Mouse (Mus musculus) subcutaneous adipose tissue, adult 2 months (tissue): Measurements from ENCODE around the gene Ano9. TPM values are rescaled to one million over a fixed set of nuclear protein-coding genes. Genes with fewer than 3 reads are reported as not detected.

ENCODE experiments used
- polyA plus RNA-seq: library from polyadenylated mRNA; depleted of rRNA; stranded (reverse); fragments of >200 nt; gene quantifications from 2 replicates; pipeline ENCODE4 v1.2.3, GENCODE M21; 2012; ENCODE audit warnings: low replicate concordance; rRNA removed

The Ano9 gene
- polyA plus RNA-seq: 0.20 and 11.9 TPM in 2 replicates

DNA sequence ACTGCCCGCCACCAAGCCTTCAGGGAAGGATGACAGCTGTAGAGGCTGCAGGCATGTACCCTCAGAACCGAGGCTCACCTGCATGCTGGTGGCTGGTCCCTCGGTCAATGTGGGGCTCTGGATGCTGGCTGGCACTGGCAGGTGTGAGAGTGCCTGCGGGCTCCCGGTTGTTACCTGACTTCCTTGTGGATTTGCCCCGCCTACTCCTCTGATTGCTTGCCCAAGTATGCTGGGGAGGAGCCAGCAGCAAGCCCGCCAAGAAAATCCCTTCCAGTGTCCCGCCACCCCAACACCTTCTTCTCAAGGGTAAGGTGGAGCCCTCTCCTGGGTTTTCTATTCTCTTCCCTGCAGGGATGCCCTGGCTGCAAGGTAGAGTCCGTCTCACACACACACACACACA lies at the start of gene Ano9:
Gene Ano9 (minus strand): TSS at position 171 of the 400 bp plus-strand sequence.

DNA sequence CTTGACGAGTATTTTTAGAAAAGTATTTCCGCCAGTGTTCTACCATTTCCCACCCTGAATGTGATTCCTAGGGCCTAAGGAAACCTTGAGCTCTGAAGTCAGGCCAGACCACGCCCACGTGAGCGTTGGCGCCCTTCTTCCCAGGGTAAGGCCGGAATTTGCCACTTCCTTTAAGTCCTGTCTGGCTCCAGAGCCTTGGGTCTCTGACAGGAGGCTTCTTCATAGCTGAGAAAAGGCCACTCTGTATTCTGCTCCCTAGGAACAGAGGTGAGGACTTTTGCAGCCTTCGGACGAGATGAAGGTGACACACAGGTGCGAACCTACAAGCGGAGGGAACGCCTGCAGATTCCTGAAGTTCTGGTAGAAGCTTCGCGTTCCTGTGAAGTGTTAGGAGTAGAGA lies 4.6 kb upstream of the Ano9 start, which contains the start of gene Ptdss2:
Gene Ptdss2 (plus strand): TSS at position 138 of the 400 bp plus-strand sequence.

DNA sequence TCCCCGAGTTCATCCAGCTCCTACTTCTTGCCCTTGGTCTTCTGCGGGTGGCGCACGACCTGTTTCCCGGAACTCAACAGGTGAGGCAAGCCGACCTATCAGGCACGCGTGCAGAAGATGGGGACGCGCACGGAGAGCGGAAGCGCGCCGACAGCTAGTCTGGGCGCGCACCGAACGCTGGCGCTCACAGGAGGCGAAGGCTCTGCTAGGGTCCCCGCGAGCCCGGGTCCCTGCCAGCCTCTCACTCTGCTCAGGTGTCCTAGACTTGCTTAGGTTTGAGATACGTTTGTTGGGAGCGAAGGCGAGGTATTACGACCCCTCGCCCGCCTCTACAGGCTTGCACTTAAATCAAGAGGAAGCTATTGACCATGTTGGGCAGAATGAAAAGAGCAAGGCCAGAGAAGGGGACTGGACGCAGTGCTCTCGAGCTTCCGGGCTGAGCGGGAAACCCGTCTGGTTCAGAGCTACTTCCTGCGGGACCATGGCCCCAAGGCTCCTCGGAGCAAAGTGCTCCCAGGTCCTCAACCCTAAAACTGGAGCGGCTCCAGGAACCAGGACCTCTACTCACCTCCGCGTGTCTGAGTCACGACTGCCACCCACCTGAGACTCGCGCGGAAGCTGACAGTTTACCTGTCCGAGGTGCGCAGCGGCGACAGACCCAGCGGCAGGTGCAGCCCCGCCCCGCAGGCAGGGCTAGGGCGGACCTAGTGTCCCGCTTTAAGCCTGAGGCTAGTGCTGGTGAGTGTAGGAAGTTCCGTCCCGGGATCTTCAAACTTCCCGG lies 17.5 kb downstream of the Ano9 start, which contains the start of gene Sigirr:
Gene Sigirr (minus strand): TSS at position 662 of the 781 bp plus-strand sequence.

DNA sequence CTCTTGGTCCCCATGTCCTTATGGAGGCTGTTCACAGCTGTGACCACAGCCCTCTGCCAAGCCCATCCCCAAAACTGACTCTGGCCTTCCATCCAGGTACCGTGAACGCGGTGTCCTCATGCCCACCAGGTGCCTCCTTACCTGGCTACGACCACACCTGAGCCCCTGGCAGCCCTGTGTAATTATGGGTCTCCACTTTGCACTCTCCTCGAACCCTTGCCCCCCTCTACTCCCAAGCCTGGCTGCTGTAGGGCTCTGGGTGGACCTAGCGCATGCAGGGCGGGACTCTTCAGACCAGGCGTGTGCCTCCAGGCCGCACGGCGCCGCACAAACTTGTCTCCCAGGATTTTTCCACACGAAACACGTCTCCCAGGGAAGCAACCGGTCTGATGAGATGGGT lies 39.8 kb downstream of the Ano9 start, which contains the start of gene Pkp3:
Gene Pkp3 (plus strand): TSS at position 378 of the 400 bp plus-strand sequence.

DNA sequence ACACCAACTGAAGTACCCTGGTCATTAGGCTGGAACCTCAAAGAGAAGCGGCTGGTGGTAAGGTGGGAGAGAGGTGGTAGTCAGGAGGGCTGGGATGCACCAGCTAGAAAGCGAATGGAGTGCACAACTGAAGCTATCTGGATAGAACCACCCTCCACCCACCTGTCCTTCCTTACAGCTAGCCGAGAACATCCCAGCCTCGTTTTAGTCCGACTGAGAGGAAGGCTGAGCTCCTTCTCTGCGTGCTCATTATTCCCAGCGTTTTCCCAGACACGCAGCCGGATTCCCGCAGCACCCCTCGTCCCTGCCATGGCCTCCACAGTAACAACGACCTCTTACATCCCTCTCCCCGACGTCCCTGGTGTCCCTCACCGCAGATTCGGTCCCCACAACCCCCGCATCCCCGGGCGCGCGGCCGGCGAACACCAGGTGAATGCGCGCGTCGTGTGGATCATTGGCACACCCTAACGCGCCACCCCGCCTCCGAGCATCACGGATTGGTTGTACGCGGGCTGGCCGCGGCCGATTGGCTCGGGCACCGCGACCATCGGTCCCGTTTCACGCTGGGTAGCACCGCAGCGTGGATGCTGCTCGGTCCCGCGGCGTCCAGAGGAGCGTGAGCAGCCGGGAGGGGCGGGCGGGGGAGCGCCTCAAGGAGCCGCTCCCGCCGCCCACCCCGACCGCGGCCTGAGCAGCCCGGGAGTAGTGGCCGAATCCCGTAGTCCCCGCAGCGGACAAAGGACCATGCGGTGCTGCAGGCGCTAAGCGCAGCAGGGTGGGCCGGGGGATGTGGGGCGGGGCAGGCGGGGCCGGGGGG lies 57.0 kb downstream of the Ano9 start, which contains the start of gene B4galnt4:
Gene B4galnt4 (plus strand): TSS at position 679 of the 817 bp plus-strand sequence.

Other genes starting within 250 kb of the Ano9 start
- gene Psmd13, start 235.8 kb downstream of the Ano9 start, polyA plus RNA-seq: 76.9 and 91.8 TPM in 2 replicates
- 30.7 and 38.8 TPM in 2 replicates for gene Sirt3, start 235.5 kb downstream of the Ano9 start, polyA plus RNA-seq
- 147 and 450 TPM in 2 replicates for gene Cox8b, start 217.4 kb downstream of the Ano9 start, polyA plus RNA-seq
- 0.87 TPM in 1 of 2 replicates, not detected in the other for gene Nlrp6, start 196.9 kb downstream of the Ano9 start, polyA plus RNA-seq
- 55.4 and 73.1 TPM in 2 replicates for gene Pgghg, start 176.4 kb downstream of the Ano9 start, polyA plus RNA-seq
- gene Ifitm5, start 167.5 kb downstream of the Ano9 start, polyA plus RNA-seq: 2.9 and 7.4 TPM in 2 replicates
- gene Gm45717, start 161.9 kb downstream of the Ano9 start, polyA plus RNA-seq: 0.78 TPM in 1 of 2 replicates, not detected in the other
- gene Ifitm2, start 161.8 kb downstream of the Ano9 start, polyA plus RNA-seq: 1,434 and 1,895 TPM in 2 replicates
- gene Ifitm1, start 150.6 kb downstream of the Ano9 start, polyA plus RNA-seq: 36.0 and 1,392 TPM in 2 replicates
- 721 and 1,416 TPM in 2 replicates for gene Ifitm3, start 107.0 kb downstream of the Ano9 start, polyA plus RNA-seq
- 17.2 and 25.7 TPM in 2 replicates for gene Ifitm6, start 99.9 kb downstream of the Ano9 start, polyA plus RNA-seq
- gene Gm17387, start 88.7 kb downstream of the Ano9 start, polyA plus RNA-seq: not detected in 2 replicates
- gene B4galnt4, start 56.7 kb downstream of the Ano9 start, polyA plus RNA-seq: 0.26 and 5.6 TPM in 2 replicates
- gene Pkp3, start 39.6 kb downstream of the Ano9 start, polyA plus RNA-seq: 1.7 and 14.7 TPM in 2 replicates
- 21.2 and 25.3 TPM in 2 replicates for gene Sigirr, start 17.2 kb downstream of the Ano9 start, polyA plus RNA-seq
- 44.6 and 49.3 TPM in 2 replicates for gene Ptdss2, start 4.6 kb upstream of the Ano9 start, polyA plus RNA-seq
- 139 and 202 TPM in 2 replicates for gene Rnh1, start 55.1 kb upstream of the Ano9 start, polyA plus RNA-seq
- 82.4 and 82.9 TPM in 2 replicates for gene Hras, start 76.2 kb upstream of the Ano9 start, polyA plus RNA-seq
- gene Lrrc56, start 76.4 kb upstream of the Ano9 start, polyA plus RNA-seq: 6.6 and 7.6 TPM in 2 replicates
- 0.26 and 3.7 TPM in 2 replicates for gene Lmntd2, start 96.3 kb upstream of the Ano9 start, polyA plus RNA-seq
- gene Rassf7, start 98.1 kb upstream of the Ano9 start, polyA plus RNA-seq: 8.8 and 33.1 TPM in 2 replicates
- gene Phrf1, start 111.0 kb upstream of the Ano9 start, polyA plus RNA-seq: 16.5 and 28.7 TPM in 2 replicates
- gene Irf7, start 148.7 kb upstream of the Ano9 start, polyA plus RNA-seq: 72.7 and 97.5 TPM in 2 replicates
- gene Cdhr5, start 159.0 kb upstream of the Ano9 start, polyA plus RNA-seq: 0.13 and 0.35 TPM in 2 replicates
- 1.4 and 1.8 TPM in 2 replicates for gene Sct, start 161.3 kb upstream of the Ano9 start, polyA plus RNA-seq
- gene Drd4, start 174.2 kb upstream of the Ano9 start, polyA plus RNA-seq: 0.09 TPM in 1 of 2 replicates, not detected in the other
- 19.0 and 35.2 TPM in 2 replicates for gene Deaf1, start 209.9 kb upstream of the Ano9 start, polyA plus RNA-seq
- 58.4 and 71.0 TPM in 2 replicates for gene Tmem80, start 209.9 kb upstream of the Ano9 start, polyA plus RNA-seq
- 20.1 and 30.8 TPM in 2 replicates for gene Eps8l2, start 221.1 kb upstream of the Ano9 start, polyA plus RNA-seq